Mouse (Mus musculus): ENCODE results near the gene Sav1.

Gene Sav1

GRCm38 (mm10) chr12:69967112-69967511 lies 19.7 kb downstream of the Sav1 start:
- CTCF ChIA-PET: no interaction called here
- POLR2A ChIA-PET: no interaction called here

GRCm38 (mm10) chr12:69966071-69966470 lies 20.7 kb downstream of the Sav1 start:
- CTCF ChIA-PET: no interaction called here
- POLR2A ChIA-PET: no interaction called here

GRCm38 (mm10) chr12:69965644-69966043 lies 21.2 kb downstream of the Sav1 start:
- ChIA-PET CTCF (no interaction called here), POLR2A (no interaction called here)

GRCm38 (mm10) chr12:69963141-69963540 lies 23.7 kb downstream of the Sav1 start:
- ChIA-PET POLR2A (interaction anchor here in 2 of 4 experiments (0.6 to 1.7 kb wide), 3 partner anchors 11 to 83 kb away, joined by 3 to 6 read pairs (median 4); no protein-coding TSS in a partner anchor), CTCF (interaction anchor here (0.6 to 1.7 kb wide), 7 partner anchors 27 to 271 kb away, joined by 3 to 7 read pairs (median 3); no protein-coding TSS in a partner anchor)

GRCm38 (mm10) chr12:69962468-69962867 lies 24.3 kb downstream of the Sav1 start:
- POLR2A ChIA-PET: interaction anchor here in 1 of 4 experiments (0.6 to 1.7 kb wide), 4 partner anchors 12 to 151 kb away, joined by 3 to 6 read pairs (median 4); no protein-coding TSS in a partner anchor
- CTCF ChIA-PET: interaction anchor here (0.6 to 1.7 kb wide), 11 partner anchors 11 to 272 kb away, joined by 3 to 7 read pairs (median 3); no protein-coding TSS in a partner anchor

DNA sequence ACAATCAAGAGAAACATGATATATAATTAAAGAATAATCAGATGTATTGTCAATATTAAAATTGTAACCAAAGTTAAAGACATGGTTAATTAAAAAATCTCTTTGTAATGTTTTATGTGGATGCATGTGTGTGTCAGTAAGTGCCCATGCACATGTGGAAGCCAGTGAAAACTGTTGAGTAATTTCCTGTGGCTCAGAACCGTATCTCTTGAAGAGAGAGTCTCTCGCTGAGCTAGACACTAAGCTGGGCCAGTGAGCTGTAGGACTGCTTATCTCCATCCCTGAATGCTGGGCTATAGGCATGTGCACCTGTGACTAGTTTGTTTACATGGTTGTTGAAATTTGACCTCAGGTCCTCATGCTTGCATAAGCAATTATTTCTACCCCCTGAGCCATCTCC lies 29.4 kb downstream of the Sav1 start:
- CTCF ChIA-PET: no interaction called here
- POLR2A ChIA-PET: no interaction called here

DNA sequence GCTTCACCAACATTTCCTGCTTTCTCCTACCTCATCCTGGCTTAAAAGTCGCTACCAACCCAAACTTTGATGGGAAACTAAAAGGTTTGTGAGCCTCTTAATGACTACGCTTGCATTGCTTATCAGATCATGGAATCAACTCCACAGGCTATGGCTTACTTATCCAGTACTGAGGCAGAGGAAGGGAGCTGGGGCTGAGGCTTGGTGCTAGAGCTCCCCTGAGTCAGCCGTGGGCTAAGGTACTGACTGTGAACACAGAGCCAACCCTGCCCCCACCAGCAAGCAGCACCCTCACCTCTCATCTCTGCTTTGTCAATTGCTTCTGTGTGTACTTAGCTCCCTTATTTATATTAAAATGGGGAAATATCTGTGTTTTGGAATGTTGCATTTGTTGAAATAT lies 39.3 kb downstream of the Sav1 start:
- ChIA-PET CTCF (no interaction called here), POLR2A (interaction anchor here in 2 of 4 experiments (0.6 to 1.1 kb wide), 2 partner anchors 23 to 226 kb away, joined by 3 read pairs; no protein-coding TSS in a partner anchor)

GRCm38 (mm10) chr12:69945861-69946260 lies 40.9 kb downstream of the Sav1 start:
- ChIA-PET CTCF (interaction anchor here in 1 of 4 experiments (1.4 kb wide), 1 partner anchor 16 kb away, joined by 4 read pairs; no protein-coding TSS in a partner anchor), POLR2A (interaction anchor here in 1 of 4 experiments (0.8 kb wide), 2 partner anchors 20 to 40 kb away, joined by 3 read pairs; no protein-coding TSS in a partner anchor)

DNA sequence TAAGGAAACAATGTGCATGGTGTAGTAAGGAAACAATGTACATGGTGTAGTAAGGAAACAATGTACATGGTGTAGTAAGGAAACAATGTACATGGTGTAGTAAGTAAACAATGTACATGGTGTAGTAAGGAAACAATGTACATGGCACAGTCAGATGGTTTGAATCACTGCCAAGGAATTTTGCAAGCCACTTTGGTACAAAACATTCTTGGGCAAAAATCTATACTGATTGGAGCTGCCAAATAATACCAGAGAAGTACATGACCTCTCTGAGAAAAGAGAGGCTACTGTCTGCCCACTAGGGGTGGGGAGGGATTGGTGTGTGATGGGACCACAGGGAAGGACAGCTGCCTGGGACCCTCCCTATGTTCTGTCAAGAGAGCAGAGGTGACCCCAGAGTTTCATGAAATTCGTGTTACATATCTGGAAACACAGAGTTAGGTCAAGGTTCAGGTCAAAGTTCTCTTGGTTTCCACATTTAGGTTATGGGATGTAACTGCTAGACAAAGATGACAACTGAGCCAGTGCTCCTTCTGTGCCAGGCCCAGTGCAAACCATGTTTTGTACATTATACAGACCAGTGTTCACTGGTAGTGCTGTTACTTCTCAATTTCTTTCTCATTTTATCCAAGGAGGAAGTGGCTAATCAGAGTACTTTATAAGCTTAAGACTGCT lies 45.0 kb downstream of the Sav1 start:
- ChIA-PET POLR2A (interaction anchor here in 1 of 4 experiments (1.3 kb wide), 1 partner anchor 15 kb away, joined by 3 read pairs; no protein-coding TSS in a partner anchor), CTCF (no interaction called here)

DNA sequence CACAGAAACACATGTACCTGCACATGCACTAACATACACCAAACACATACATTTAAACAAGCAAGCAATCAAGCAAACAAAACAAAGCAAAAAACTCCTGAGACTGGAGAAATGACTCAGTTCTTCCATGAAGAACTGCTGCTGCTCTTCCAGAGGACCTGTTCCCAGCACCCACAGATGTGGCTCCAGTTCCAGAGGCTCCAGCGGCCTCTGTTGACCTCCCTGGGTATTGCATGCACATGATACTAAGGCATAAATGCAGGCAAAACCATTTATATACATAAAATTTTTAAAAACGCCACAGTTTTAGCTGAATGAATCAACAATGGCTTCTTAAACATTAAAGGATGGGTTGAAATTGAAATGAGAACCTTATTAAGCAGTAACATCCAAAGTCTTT lies 47.5 kb downstream of the Sav1 start:
- ChIA-PET POLR2A (interaction anchor here in 1 of 4 experiments (0.6 to 1.3 kb wide), 2 partner anchors 46 to 213 kb away, joined by 3 to 6 read pairs; partner anchors contain the start of gene Map4k5), CTCF (interaction anchor here in 2 of 4 experiments (1.4 to 2.4 kb wide), 3 partner anchors 12 to 181 kb away, joined by 4 to 5 read pairs (median 5); no protein-coding TSS in a partner anchor)

- CTCF ChIA-PET: interaction anchor here in 2 of 4 experiments (0.6 to 2.4 kb wide), 7 partner anchors 11 to 204 kb away, joined by 3 to 5 read pairs (median 3); no protein-coding TSS in a partner anchor
- POLR2A ChIA-PET: interaction anchor here in 1 of 4 experiments (0.5 to 1.2 kb wide), 3 partner anchors 11 to 1041 kb away, joined by 3 to 4 read pairs (median 3); no protein-coding TSS in a partner anchor
These were observed 49.1 kb downstream of the Sav1 start for GRCm38 (mm10) chr12:69937731-69938130.

GRCm38 (mm10) chr12:69926716-69927115 lies 60.1 kb downstream of the Sav1 start:
- ChIA-PET CTCF (interaction anchor here in 2 of 4 experiments (0.8 to 1.4 kb wide), 5 partner anchors 12 to 303 kb away, joined by 3 to 4 read pairs (median 3); no protein-coding TSS in a partner anchor), POLR2A (interaction anchor here in 3 of 4 experiments (0.6 to 1.1 kb wide), 5 partner anchors 9 to 124 kb away, joined by 3 read pairs; no protein-coding TSS in a partner anchor)

- ChIA-PET CTCF (interaction anchor here in 3 of 4 experiments (0.6 to 1.3 kb wide), 5 partner anchors 12 to 250 kb away, joined by 3 to 6 read pairs (median 4); no protein-coding TSS in a partner anchor), POLR2A (interaction anchor here in 1 of 4 experiments (0.7 kb wide), 1 partner anchor 560 kb away, joined by 3 read pairs; no protein-coding TSS in a partner anchor)
These were observed 62.8 kb downstream of the Sav1 start for GRCm38 (mm10) chr12:69924012-69924411.

DNA sequence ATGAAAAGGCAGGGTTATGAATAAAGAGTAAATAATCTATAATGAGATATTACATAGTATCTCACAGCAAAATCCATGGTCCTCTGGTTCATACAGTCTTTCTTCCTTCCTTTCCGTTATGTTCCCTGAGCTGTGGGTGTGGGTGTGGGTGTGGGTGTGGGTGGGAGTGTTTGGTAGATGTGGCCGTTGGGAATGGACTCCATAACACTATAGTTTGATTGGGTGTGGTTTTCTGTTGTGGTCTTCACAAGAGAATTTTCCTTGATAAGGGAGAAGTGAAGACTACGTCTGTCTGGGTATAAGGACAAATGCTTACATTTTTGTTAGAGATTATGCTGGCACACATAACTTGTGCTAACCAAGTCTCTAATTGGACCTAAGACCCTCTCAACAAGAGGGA lies 63.2 kb downstream of the Sav1 start:
- ChIA-PET CTCF (interaction anchor here in 2 of 4 experiments (1.0 kb wide), 3 partner anchors 12 to 16 kb away, joined by 3 to 5 read pairs (median 4); no protein-coding TSS in a partner anchor), POLR2A (interaction anchor here in 1 of 4 experiments (0.7 kb wide), 1 partner anchor 560 kb away, joined by 3 read pairs; no protein-coding TSS in a partner anchor)

GRCm38 (mm10) chr12:69923128-69923527 lies 63.7 kb downstream of the Sav1 start:
- ChIA-PET POLR2A (no interaction called here), CTCF (interaction anchor here in 1 of 4 experiments (0.5 to 0.6 kb wide), 2 partner anchors 126 to 165 kb away, joined by 3 to 4 read pairs; no protein-coding TSS in a partner anchor)

- POLR2A ChIA-PET: no interaction called here
- CTCF ChIA-PET: interaction anchor here in 2 of 4 experiments (0.5 to 0.6 kb wide), 2 partner anchors 117 to 1130 kb away, joined by 3 read pairs; no protein-coding TSS in a partner anchor
These were observed 64.7 kb downstream of the Sav1 start for GRCm38 (mm10) chr12:69922099-69922498.

GRCm38 (mm10) chr12:69917870-69918269 lies 68.9 kb downstream of the Sav1 start:
- CTCF ChIA-PET: no interaction called here
- POLR2A ChIA-PET: no interaction called here

All from embryonic stem cell, embryonic (primary cell).